Mouse (Mus musculus) olfactory bulb, adult 2 months (tissue): Measurements from ENCODE around the gene Abcd1. TPM values are rescaled to one million over a fixed set of nuclear protein-coding genes. Genes with fewer than 3 reads are reported as not detected.

ENCODE experiments used
- H3K27ac ChIP-seq: fragments of 200-500 bp; 2 replicates; pipeline ENCODE4 v1.5.1; 2012; ENCODE audit warnings: low read depth, low read length; ENCODE audit not compliant: insufficient read depth
- H3K4me1 ChIP-seq: fragments of 200-500 bp; 2 replicates; pipeline ENCODE4 v1.6.1; 2012; ENCODE audit warnings: low read length; ENCODE audit not compliant: control insufficient read depth, insufficient read depth
- H3K4me3 ChIP-seq: fragments of 200-500 bp; 2 replicates; pipeline ENCODE4 v1.5.1; 2012; ENCODE audit warnings: mild to moderate bottlenecking, low read depth, low read length, moderate library complexity; ENCODE audit not compliant: insufficient read depth
- CTCF ChIP-seq: fragments of 200-500 bp; IDR thresholded peaks from 2 replicates; pipeline ENCODE4 v1.5.1; 2012; ENCODE audit warnings: low read depth, mild to moderate bottlenecking, low read length, moderate library complexity; ENCODE audit not compliant: insufficient read depth
- POLR2A ChIP-seq: fragments of 200-500 bp; IDR thresholded peaks from 2 replicates; pipeline ENCODE4 v1.6.1; 2012; ENCODE audit warnings: mild to moderate bottlenecking, low read depth, low read length, moderate library complexity; ENCODE audit not compliant: insufficient read depth
- WGBS: fragments of 180-500 bp; shearing (Covaris S2); methylation state at CpG from one replicate; pipeline ENCODE4 v1.1.7; 2018; 5-methylcytosine and 5-hydroxymethylcytosine counted together
- polyA plus RNA-seq: library from polyadenylated mRNA; stranded (reverse); fragments of >200 nt; gene quantifications from 2 replicates; pipeline ENCODE4 v1.2.4, GENCODE M21; 2012; ENCODE audit warnings: low replicate concordance; ENCODE audit not compliant: missing spikeins, insufficient read depth, insufficient read length

Abcd1 gene
- not detected in 2 replicates for polyA plus RNA-seq

GRCm38 (mm10) chrX:73716109-73716661 is at the start of gene Abcd1, which contains the start of gene Bcap31:
TSS of gene Abcd1 (plus strand) at chrX:73716597.
TSS of gene Bcap31 (minus strand) at chrX:73716175.
- WGBS, result 18% methylated on average over 45 of the region's 45 CpGs
- Histone ChIP-seq H3K4me1 (peaks cover 22% of the 10 kb centered on the region), H3K4me3 (peak within 1 kb of the TSS; percentile 96), H3K27ac (peak within 1 kb of the TSS; percentile 93)
- TF ChIP-seq CTCF, result no peak
- TF ChIP-seq POLR2A, result no peak; the same call in 1 of the 2 replicates

- 68% methylated on average over 4 of the region's 4 CpGs for WGBS
- peaks cover 15% of the 10 kb centered on the region for H3K4me1 ChIP-seq
- H3K27ac ChIP-seq, result no peak overlapping the region
- TF ChIP-seq CTCF (no peak), POLR2A (no peak)
- H3K4me3 ChIP-seq, result no peak overlapping the region
These were observed 44.4 kb upstream of the Abcd1 start for GRCm38 (mm10) chrX:73672031-73672431.

GRCm38 (mm10) chrX:73672879-73673618 is 43.3 kb upstream of the Abcd1 start, which contains the start of gene Slc6a8:
TSS of gene Slc6a8 (plus strand) at chrX:73673150.
- TF ChIP-seq CTCF, result no peak
- peak; percentile 53; the same call in 1 of the 2 replicates for TF ChIP-seq POLR2A
- peak within 1 kb of the TSS; percentile 79 for H3K4me3 ChIP-seq
- WGBS, result 22% methylated on average over 53 of the region's 72 CpGs
- H3K27ac ChIP-seq, result peak within 1 kb of the TSS; percentile 51
- peaks cover 15% of the 10 kb centered on the region for H3K4me1 ChIP-seq

GRCm38 (mm10) chrX:73673619-73673967 is 42.8 kb upstream of the Abcd1 start:
- Histone ChIP-seq H3K4me1 (peaks cover 15% of the 10 kb centered on the region), H3K27ac (peak overlapping the region; percentile 47; the same call in 1 of the 2 replicates), H3K4me3 (peak overlapping the region; percentile 79)
- WGBS, result 28% methylated on average over 42 of the region's 42 CpGs
- TF ChIP-seq POLR2A (no peak), CTCF (no peak)

GRCm38 (mm10) chrX:73673968-73674661 is 42.3 kb upstream of the Abcd1 start:
- H3K4me3 ChIP-seq, result peak overlapping the region; percentile 79
- no peak for TF ChIP-seq POLR2A
- no peak for TF ChIP-seq CTCF
- 18% methylated on average over 20 of the region's 20 CpGs for WGBS
- peak overlapping the region; percentile 47 for H3K27ac ChIP-seq
- peaks cover 19% of the 10 kb centered on the region for H3K4me1 ChIP-seq

GRCm38 (mm10) chrX:73675231-73675630 is 41.2 kb upstream of the Abcd1 start:
- TF ChIP-seq CTCF, result no peak
- TF ChIP-seq POLR2A, result no peak
- Histone ChIP-seq H3K4me3 (peak overlapping the region; percentile 79), H3K4me1 (peaks cover 20% of the 10 kb centered on the region), H3K27ac (peak overlapping the region; percentile 47; the same call in 1 of the 2 replicates)
- 33% methylated on average over 2 of the region's 2 CpGs for WGBS

- 90% methylated on average over 4 of the region's 4 CpGs for WGBS
These were observed 39.7 kb upstream of the Abcd1 start for GRCm38 (mm10) chrX:73676668-73677067.

GRCm38 (mm10) chrX:73684156-73684555 is 32.2 kb upstream of the Abcd1 start:
- peaks cover under 1% of the 10 kb centered on the region; the same call in 1 of the 2 replicates for H3K4me1 ChIP-seq
- 84% methylated on average over 2 of the region's 2 CpGs for WGBS
- TF ChIP-seq CTCF (no peak), POLR2A (no peak)
- no peak overlapping the region for H3K4me3 ChIP-seq
- no peak overlapping the region for H3K27ac ChIP-seq

More at GRCm38 (mm10) chrX:73676668-73677067, 39.7 kb upstream of the Abcd1 start:
- no peak for TF ChIP-seq POLR2A
- TF ChIP-seq CTCF, result no peak
- H3K4me1 ChIP-seq, result peaks cover 20% of the 10 kb centered on the region
- H3K27ac ChIP-seq, result no peak overlapping the region
- H3K4me3 ChIP-seq, result no peak overlapping the region

- no peak overlapping the region for H3K27ac ChIP-seq
- no peak overlapping the region for H3K4me3 ChIP-seq
- H3K4me1 ChIP-seq, result no peaks in the 10 kb centered on the region
- TF ChIP-seq CTCF (no peak), POLR2A (no peak)
These were observed 31.4 kb upstream of the Abcd1 start for GRCm38 (mm10) chrX:73684978-73685377.
